Mouse (Mus musculus) left cerebral cortex, postnatal 4 days (tissue): ENCODE results near the gene Cops7a. TPM values are rescaled to one million over a fixed set of nuclear protein-coding genes. Genes with fewer than 3 reads are reported as not detected.

Experiments
- total RNA-seq, 2 experiments: library from RNA; stranded (reverse); gene quantifications; 2 replicates each; pipeline ENCODE4 v1.2.3; 2021

Gene Cops7a
- total RNA-seq, 2 experiments from 2014 or later: 67.8 to 72.6 TPM

Other genes starting within 250 kb of the Cops7a start
- 1 to 10 TPM; 3.3 to 9.2 TPM for gene Ptpn6, start 226.8 kb downstream of the Cops7a start, total RNA-seq
- 100 to 1,000 TPM; 334 to 350 TPM for gene Grcc10, start 224.2 kb downstream of the Cops7a start, total RNA-seq
- gene Gm45234, start 209.5 kb downstream of the Cops7a start, total RNA-seq: not detected
- 100 to 1,000 TPM; 174 to 180 TPM for gene Atn1, start 209.0 kb downstream of the Cops7a start, total RNA-seq
- gene Eno2, start 195.9 kb downstream of the Cops7a start, total RNA-seq: 100 to 1,000 TPM; 190 to 217 TPM
- 1 to 10 TPM; 2.1 to 4.3 TPM for gene Lrrc23, start 185.8 kb downstream of the Cops7a start, total RNA-seq
- 1 to 10 TPM; 4.1 TPM for gene Spsb2, start 156.9 kb downstream of the Cops7a start, total RNA-seq
- gene Tpi1, start 151.2 kb downstream of the Cops7a start, total RNA-seq: 100 to 1,000 TPM; 275 to 296 TPM
- 100 to 1,000 TPM; 192 to 202 TPM for gene Usp5, start 136.1 kb downstream of the Cops7a start, total RNA-seq
- gene Cdca3, start 136.0 kb downstream of the Cops7a start, total RNA-seq: 10 to 100 TPM in 1 of 2 experiments, 1 to 10 TPM in 1; 6.9 to 10.8 TPM
- under 1 TPM; 0.32 to 0.46 TPM for gene Gnb3, start 125.3 kb downstream of the Cops7a start, total RNA-seq
- 10 to 100 TPM; 55.9 to 56.1 TPM for gene P3h3, start 107.8 kb downstream of the Cops7a start, total RNA-seq
- gene Gpr162, start 101.6 kb downstream of the Cops7a start, total RNA-seq: 100 to 1,000 TPM; 145 to 164 TPM
- 1 to 10 TPM in 1 of 2 experiments, under 1 TPM in 1; 0.52 to 1.2 TPM for gene Cd4, start 77.3 kb downstream of the Cops7a start, total RNA-seq
- 1 to 10 TPM; 1.7 to 2.3 TPM for gene Lag3, start 53.8 kb downstream of the Cops7a start, total RNA-seq
- 1,000 to 10,000 TPM; 1,603 to 1,633 TPM for gene Ptms, start 45.4 kb downstream of the Cops7a start, total RNA-seq
- 100 to 1,000 TPM; 467 to 469 TPM for gene Mlf2, start 34.2 kb downstream of the Cops7a start, total RNA-seq
- gene Pianp, start 31.2 kb upstream of the Cops7a start, total RNA-seq: 10 to 100 TPM; 89.1 to 97.3 TPM
- gene Zfp384, start 43.6 kb upstream of the Cops7a start, total RNA-seq: 10 to 100 TPM; 51.8 to 56.1 TPM
- 10 to 100 TPM; 67.4 to 72.0 TPM for gene Ing4, start 74.2 kb upstream of the Cops7a start, total RNA-seq
- 10 to 100 TPM; 11.7 to 13.0 TPM for gene Acrbp, start 84.2 kb upstream of the Cops7a start, total RNA-seq
- 1 to 10 TPM; 1.3 TPM for gene Lpar5, start 102.4 kb upstream of the Cops7a start, total RNA-seq
- gene Chd4, start 130.4 kb upstream of the Cops7a start, total RNA-seq: 100 to 1,000 TPM; 173 to 175 TPM
- gene Nop2, start 166.4 kb upstream of the Cops7a start, total RNA-seq: 10 to 100 TPM; 43.0 to 44.5 TPM
- 10 to 100 TPM; 27.0 to 28.3 TPM for gene Iffo1, start 179.7 kb upstream of the Cops7a start, total RNA-seq
- gene Gapdh, start 200.9 kb upstream of the Cops7a start, total RNA-seq: 1,000 to 10,000 TPM; 1,244 to 1,314 TPM
- 10 to 100 TPM; 44.9 to 51.4 TPM for gene Ncapd2, start 226.2 kb upstream of the Cops7a start, total RNA-seq
- gene Mrpl51, start 226.3 kb upstream of the Cops7a start, total RNA-seq: 10 to 100 TPM; 67.7 to 72.7 TPM